Mouse (Mus musculus) embryo, embryonic 10.5 days (tissue): ENCODE measurements around the gene Acvr2b.
A peak's percentile ranks its signal among the peaks of the same experiment; 100 is the strongest.

Source experiments
- DNase-seq: peaks from one replicate; pipeline ENCODE4 v3.0.0-alpha.2; 2015; ENCODE audit warnings: low spot score

Gene Acvr2b

DNA sequence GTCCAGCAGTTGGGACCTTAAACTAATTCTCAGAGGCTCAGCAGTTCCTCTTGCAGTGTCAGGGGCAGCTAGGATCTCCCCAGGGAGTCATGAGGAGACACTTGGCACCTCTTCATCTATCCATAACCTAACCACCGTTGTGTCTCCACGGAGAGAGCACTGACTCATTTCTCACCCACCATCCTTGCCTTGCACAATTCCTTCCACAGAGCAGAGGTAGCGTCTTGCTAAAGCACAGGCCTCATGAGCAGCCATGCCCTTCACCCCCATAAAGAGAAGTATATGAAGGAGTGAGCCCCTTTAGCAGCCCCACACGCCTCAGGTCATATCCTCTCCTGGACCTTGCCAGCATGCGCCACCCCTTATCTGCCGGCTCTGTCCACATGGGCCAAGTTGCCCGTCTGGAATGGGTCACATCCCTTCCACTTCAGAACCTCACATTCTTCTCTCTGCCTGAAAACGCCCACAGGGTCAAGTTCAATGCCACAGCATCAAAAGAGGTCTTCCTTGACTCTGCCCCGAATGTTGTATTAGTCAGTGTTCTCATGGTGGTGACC lies 71.8 kb downstream of the Acvr2b start:
- no peak for DNase-seq

DNA sequence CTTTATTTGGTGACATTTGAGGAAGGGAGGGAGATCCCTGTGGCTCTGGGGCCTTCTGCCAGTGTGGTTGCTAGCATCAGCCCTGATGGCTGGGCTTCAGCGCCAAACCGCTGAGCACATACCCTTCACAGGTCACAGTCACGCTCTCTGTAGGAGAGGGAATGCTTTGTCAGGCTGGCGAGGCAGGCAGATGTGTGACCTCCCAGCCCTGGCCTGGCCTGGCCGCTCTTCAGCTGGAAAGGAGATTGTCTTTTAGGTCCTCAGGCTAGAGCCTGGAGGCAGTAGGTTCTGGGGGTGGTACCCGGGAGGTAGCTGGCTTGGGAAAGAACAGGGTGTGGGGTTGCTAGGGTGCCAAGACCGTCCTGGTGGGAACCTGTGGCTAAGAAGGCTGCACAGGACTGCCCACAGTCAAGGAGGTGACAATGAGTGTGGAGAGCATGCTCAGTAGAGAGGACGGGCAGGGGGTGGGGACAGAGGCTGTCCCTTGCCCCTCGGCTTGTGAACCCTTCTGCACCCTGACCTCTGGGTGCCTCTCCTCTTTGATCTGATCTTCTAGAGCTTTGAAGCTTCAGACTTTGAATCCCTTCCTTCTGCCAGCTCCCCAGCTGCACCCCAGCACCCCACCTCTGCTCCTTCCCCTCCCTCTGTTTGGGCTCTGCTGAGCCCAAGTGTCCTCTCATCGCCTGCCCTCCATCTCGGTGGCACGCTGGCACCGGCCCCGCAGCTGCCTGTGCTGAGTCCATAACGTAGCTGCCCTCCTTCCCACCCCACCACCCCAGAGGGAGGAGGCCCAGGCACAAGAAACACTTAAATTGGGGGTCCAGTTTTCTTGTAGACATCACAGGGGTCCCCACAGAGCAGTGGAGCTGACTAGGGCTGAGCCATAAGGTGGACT lies 73.0 kb downstream of the Acvr2b start:
- DNase-seq, result peak; percentile 10

DNA sequence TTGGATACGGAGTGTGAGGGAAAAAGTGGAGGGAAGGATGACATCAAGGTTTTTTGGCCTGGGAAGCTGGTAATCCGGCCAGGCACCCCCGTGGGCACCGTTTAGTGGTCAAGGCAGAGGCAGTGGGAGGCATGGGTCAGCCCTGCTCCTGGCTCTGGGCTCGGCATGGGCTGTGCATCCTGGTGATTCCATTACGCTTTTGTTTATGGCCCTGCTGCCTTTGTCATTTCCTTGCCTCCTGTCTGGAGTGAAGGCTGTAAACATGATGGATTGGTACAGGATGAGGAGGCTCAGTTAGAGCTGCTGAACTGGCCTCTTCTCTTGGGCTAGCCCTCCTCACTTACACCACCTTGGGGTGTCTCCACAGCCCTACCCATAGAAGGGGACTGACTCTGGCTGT lies 75.8 kb downstream of the Acvr2b start:
- DNase-seq, result peak; percentile 19

DNA sequence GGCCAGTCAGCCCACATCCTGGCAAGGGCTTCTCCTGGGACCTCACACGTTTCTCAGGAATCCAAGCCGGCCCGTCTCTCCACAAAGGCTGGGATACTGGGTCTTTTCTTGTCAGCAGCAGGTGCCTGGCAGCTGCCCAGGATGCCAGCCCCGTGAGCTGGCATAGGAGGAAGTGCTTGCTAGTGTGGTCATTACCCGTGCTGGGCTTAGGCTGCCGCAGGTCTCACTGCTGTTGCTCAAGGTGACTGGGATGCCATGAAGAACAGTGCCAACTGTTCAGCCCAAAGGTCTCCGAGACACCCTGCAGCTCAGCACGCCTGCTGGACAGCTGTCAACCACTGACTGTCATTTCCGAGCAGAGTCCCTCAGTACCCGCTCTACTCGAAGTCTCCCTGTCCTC lies 76.4 kb downstream of the Acvr2b start:
- no peak for DNase-seq

DNA sequence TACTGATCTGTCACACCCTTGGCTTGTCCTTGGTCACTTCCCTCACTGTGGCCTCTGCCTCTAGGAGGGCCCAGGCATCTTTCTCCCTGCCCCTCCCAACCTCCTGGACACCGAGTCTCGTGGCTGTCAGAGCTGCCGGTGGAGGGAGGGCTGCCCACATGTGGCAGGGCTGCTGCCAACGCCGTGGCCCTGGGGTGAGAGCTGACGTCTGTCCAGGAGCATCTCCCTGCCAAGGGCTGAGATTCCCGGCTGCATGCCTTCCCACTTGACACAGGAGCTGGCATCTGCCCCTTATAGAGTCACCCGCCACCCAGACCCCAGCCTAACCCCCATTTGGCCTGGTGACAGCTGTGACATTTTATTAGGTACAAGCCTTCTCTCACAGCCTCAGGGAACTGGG lies 77.4 kb downstream of the Acvr2b start:
- no peak for DNase-seq

DNA sequence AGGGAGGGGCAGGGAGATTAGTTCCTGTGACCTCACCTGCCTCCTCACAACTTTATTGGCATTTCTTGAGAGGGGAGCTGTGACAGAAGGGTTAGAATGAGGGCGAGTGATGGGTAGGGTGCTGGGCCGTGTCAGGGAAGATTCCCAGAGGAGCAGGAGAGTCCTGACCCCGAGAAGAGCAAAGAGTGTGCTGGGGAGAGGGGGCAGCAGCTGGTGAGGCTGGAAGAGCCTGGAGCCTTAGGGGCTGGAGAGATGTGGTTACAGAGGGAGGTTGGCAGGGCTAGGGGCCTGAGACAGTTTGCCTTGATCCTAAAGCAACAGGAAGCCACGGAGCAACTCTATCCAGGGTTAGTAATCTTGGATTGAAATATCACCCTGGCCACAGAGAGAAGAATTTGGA lies 79.7 kb downstream of the Acvr2b start:
- DNase-seq, result no peak

DNA sequence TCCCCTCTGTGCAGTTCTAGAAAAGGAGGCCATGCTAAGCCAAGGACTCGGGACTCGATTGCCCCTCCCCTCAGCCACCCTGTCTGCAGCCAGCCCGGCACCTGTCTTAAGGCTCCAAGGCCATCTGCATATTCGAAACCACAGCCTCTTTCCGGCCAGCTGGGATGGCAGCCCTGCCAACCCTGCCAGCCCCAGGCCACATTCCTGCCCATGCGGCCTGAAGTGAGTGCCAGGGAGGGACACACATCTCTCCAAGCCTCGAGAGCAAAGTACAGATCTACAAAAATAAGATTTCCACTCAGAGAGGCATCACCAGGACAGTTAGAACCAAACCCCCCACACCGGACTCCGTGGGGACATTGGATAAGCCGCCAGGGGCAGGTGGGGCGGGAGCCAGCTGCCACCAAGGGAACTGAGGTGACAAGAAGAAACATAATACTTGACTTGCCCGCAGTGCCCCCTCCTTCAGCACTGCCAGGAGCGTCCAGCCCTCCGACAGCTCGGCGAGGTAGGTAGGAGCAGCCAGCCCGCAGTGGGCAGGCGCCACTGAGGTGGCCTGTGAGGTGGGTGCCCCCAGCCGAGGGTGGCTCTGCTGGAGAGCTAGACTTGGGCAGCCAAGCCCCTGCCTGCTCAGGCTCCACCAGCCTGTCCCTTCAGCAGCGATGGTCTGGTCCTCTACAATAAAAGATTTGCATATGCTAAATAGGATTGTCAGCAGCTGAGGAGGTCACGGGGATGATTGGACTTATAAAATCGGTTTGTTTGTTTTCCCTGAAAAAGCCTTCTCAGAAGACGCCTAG lies 81.8 kb downstream of the Acvr2b start:
- no peak for DNase-seq

DNA sequence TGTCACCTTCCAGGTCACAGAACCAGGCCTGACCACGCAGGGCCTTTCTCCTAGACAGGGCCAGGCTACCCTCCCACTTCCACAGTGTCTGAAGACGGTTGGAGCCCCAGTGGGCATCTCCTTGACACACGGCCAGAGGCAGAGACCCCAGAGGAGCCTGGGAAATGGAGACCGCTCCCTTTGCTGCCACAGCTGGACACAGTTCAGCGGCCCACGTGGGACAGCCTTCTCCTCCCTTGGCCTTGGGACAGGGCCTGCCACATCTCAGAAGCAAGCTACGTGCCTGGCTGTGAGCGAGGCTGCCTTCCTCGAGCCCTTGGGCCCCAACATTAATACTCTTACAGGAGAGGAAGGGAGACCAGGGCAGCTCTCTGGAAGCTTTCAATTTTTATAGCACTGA lies 82.5 kb downstream of the Acvr2b start:
- no peak for DNase-seq
